Mouse (Mus musculus): Measurements from ENCODE around the gene Hoxd9.

Hoxd9 gene

GRCm38 (mm10) chr2:74698201-74699052, 900 bp downstream of the Hoxd9 start:
- DNase-seq (ENCODE audit: low read depth): no peak

DNA sequence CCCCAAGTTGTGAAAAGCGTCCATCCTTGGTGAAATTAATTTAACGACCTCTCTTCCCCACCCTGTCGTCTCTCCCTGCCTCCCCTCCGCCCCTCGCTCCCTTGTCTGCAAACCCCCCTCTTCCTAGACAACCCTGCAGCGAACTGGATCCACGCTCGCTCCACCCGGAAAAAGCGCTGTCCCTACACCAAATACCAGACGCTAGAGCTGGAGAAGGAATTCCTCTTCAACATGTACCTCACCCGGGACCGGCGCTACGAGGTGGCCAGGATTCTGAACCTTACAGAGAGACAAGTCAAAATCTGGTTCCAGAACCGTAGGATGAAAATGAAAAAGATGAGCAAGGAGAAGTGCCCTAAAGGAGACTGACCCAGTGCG, 1.5 kb downstream of the Hoxd9 start:
- no peak for DNase-seq (ENCODE audit: low read depth)

DNA sequence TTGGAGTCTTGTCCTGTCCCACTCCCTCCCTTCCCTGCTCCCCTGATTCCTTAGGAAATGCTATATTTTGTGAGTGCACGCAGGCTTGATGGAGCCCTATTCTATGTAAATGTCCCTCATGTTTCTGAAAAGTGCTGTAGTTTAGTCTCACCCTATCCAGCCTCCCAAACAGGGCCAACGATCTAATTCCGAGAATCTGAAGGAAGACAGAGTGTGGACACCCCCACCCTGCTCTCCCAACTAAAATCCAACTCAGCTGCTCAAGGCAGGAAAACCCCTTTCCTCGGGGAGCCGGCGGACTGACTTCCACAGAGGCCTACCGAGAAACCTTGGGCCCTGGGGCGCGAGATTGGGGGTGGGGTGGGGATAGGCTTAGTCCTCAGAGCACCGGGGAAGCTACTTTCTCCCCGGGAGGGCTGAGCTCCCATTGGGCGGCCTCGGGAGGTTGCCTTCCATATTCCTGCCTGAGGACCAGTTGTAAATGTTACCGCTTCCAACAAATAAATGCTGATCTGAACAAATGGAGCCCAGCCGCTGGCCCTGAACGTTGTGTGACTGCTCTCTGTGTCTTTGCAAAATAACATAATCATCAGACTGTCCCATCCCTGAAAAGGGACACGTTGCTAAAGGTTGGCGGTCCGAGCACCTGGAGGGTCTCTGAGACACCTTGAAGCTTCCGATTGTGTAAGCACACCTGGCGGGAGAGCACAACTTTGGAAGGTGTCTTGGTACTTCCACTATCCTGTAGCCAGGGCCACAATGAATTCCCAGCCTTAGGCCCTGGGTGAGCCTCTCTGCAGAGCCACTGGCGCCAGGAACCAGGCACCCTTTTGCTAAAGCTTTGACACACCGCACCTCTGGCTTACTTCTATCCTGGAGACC, 2.4 kb downstream of the Hoxd9 start:
- DNase-seq (ENCODE audit: low read depth): no peak

GRCm38 (mm10) chr2:74700546-74701112, 3.1 kb downstream of the Hoxd9 start:
- no peak for DNase-seq (ENCODE audit: low read depth)

DNA sequence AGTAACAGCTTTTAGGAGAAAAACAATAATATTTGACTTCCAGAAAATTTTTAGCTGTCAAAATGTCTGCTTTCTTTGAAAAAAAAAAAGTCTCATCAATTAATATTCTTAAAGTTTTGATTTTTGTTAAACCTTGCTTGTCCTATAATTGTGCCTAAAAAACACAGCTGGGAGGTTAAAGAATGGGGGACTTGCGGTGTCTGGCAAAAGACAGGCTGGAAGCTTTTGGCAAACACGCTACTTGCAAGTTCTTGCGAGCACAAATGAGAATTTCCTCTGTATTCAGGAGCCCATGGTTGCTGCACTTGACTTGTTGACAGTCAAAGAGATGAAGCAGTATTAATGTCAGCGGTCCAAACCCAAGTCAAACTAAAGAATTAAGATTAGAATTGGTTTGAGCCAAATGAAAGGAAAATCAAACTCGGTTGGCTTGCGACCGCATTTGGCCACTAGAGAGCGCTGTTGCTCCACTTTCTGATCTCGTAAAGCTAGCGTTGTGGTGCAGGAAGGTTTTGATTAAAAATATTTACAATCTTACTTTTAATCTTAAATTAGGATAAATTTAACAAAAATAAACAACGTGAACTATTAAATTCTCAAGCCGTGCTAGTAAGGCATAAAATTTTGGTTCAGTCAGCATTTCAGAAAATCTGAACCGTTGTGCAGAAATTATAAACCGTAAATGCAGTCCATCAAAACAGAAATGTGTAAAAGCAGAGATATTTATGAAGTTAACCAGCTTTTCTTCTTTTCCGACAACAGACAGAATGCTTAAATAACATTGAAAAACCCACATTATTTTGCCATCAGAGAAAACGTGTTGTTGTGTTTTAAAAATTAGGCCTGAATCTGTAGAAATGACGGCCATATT, 4.7 kb downstream of the Hoxd9 start:
- DNase-seq (ENCODE audit: low read depth): peak; percentile 47

DNA sequence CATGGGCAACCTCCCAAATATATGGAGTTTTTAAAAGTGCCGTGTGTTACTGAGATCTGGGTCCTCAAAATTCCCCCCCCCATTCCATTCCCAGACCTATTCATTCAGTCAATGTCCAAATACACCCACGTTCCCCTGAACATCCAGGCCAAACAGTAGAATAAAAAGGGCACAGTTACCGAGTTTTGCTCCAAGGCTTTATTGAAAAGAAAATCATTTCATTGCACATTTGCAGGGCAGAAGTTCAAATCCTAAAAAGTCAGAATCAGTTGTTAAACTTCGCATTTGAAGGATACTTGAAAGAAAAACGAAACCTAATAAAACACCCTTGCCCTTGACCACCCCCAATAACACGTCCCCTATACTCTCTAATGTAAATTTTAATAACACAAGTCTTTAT, 5.3 kb downstream of the Hoxd9 start:
- no peak for DNase-seq (ENCODE audit: low read depth)

DNA sequence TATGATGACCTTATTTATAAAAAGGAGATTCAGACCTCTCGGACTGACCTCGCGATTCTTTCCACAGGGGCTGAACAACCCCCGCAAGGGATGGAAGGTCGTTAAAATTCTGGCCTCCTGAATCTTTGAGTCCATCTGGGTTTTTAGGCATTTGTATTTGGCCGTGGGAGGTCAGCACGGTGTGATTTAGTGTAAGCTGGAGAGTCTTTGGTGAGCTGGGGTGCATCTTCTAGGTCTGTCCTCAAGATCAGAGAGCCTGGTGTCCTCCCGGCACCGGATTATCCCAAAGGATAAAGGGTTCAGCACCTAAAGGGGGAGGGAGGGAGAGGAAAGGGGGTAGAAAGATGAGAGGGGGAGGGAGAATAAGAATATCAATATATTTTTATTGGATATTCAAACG, 5.8 kb downstream of the Hoxd9 start:
- DNase-seq (ENCODE audit: low read depth): no peak

GRCm38 (mm10) chr2:74703720-74704392, 6.3 kb downstream of the Hoxd9 start:
- DNase-seq (ENCODE audit: low read depth): no peak

GRCm38 (mm10) chr2:74704393-74704998, 7.0 kb downstream of the Hoxd9 start, which contains the start of gene Hoxd8:
Gene Hoxd8, plus strand, starts transcription at chr2:74704615.
- DNase-seq (ENCODE audit: low read depth): no peak

DNA sequence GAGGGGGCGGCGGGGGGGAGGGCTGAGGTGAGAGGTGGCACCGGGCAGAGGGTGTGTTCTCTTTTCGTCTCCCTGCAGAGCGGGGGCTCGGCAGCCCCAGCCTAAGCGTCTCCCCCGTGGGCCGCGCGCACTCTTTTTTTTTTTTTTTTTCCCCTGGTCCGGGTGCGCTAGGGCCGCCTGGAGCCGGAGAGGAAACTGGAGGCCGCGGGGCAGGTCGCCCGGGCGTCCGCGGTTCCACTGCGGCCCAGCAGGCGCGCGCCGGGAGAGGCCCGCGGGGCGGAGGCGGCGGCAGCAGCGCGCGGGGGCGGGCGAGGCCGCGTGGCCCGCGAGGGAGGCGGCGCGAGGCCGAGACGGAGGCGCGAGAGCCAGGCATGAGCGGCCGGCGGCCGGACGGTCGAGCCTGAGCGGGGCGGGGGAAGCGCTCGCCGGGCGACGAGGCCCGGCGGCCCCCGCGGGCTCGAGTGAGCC, 7.5 kb downstream of the Hoxd9 start:
- no peak for DNase-seq (ENCODE audit: low read depth)

- DNase-seq (ENCODE audit: low read depth): no peak
Measured at GRCm38 (mm10) chr2:74705467-74706089, 8.1 kb downstream of the Hoxd9 start.

DNA sequence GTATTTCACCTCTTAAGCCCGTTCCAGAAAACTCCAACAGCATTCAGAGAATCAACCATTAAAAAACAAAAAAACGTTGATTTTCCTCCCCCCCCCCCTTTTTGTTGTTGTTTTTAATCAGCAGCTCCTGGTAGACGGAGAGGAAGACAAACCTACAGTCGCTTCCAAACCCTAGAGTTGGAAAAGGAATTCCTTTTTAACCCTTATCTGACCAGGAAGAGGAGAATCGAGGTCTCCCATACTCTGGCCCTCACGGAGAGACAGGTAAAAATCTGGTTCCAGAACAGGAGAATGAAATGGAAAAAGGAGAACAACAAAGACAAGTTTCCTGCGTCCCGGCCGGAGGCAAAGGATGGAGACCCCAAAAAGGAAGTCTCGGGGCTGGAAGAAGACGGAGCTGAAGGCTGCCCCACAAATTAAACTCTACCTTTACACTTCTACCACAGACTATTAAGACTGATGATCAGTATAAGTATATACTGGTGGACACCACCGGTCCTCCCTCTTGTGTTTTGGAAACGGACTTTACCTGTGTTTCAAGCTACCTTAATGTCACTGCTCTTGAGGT, 8.9 kb downstream of the Hoxd9 start:
- DNase-seq (ENCODE audit: low read depth): no peak

- DNase-seq (ENCODE audit: low read depth): no peak
Measured at GRCm38 (mm10) chr2:74707599-74707998, 10.1 kb downstream of the Hoxd9 start.

DNA sequence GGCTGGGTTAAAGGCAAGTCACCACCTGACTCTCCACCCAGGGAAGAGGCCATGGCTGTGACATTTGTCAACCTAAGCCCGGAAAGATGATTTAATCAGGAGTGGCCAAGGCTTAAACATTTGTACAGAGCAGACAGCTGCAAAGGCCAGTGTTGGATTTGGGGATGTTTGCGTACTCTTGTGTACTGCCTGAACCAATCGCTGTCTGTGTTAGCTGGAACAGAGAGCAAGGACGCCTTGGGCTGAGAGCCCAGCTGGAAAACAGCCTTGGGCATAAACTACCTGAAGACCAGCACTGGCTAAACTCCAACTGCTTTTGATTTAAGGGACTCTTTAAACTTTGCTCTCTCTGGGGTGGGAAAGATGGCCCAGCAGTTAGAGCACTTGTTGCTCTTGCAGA, 11.1 kb downstream of the Hoxd9 start:
- no peak for DNase-seq (ENCODE audit: low read depth)

GRCm38 (mm10) chr2:74709465-74710419, 12.2 kb downstream of the Hoxd9 start:
- DNase-seq (ENCODE audit: low read depth): no peak

DNA sequence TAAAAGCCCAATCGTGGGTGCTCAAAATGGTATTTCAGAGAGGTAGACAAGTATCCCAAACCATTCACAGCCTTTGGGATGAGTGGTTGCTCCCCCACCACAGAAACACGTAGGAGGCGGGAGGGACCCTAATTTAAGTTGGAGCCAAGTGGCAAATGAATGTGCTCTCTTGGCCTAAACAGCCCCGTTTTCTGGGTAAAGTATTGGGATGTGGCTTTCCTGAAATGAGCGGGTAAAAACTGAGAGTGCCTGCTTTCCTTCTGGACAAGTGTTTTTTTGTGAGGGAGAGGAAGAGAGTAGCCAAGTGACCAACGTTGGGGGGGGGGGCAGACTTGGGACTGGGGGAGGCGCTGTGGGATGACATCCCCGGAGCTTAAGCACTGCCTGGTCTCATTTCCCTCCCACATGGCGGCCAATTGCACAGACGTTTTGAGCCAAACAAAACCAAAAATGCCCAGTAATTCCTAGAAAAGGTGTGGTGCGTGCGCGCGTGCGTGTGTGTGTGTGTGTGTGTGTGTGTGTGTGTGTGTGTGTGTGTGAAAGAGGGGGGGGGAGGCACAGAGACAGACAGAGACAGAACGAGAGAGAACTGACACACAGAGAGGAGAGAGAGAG, 13.5 kb downstream of the Hoxd9 start:
- DNase-seq (ENCODE audit: low read depth): no peak

- DNase-seq (ENCODE audit: low read depth): no peak
Measured at GRCm38 (mm10) chr2:74711721-74712621, 14.4 kb downstream of the Hoxd9 start, which contains the start of the genes Hoxd3 and Hoxd4. Gene Hoxd3, plus strand, starts transcription at chr2:74711927. Gene Hoxd4, plus strand, starts transcription at chr2:74711929.
